Mouse (Mus musculus) bone marrow, adult 2 months (tissue): ENCODE results near the gene Gbf1. TPM values are rescaled to one million over a fixed set of nuclear protein-coding genes. Genes with fewer than 3 reads are reported as not detected.
"Not testable (repeated sequence)": the region's sequence is repeated elsewhere in the genome, so short reads cannot be mapped to it uniquely, and the experiment has no call there.

Source experiments
- H3K27ac ChIP-seq: fragments of 200-500 bp; 2 replicates; pipeline ENCODE4 v1.5.1; 2012; ENCODE audit warnings: low read depth, mild to moderate bottlenecking, control low read depth, inconsistent platforms, low read length; ENCODE audit not compliant: control insufficient read depth, poor library complexity, insufficient read depth
- H3K4me1 ChIP-seq: fragments of 200-500 bp; 2 replicates; pipeline ENCODE4 v1.6.1; 2011; ENCODE audit warnings: low read length; ENCODE audit not compliant: control insufficient read depth, insufficient read depth
- H3K4me3 ChIP-seq: fragments of 200-500 bp; replicated peaks from 2 replicates; pipeline ENCODE3; 2011; ENCODE audit warnings: mild to moderate bottlenecking, low read depth, low read length, control low read depth; ENCODE audit not compliant: control insufficient read depth
- CTCF ChIP-seq: fragments of 200-500 bp; IDR thresholded peaks from 2 replicates; pipeline ENCODE4 v1.5.1; 2011; ENCODE audit warnings: low read length, control low read depth; ENCODE audit not compliant: control insufficient read depth, insufficient read depth
- POLR2A ChIP-seq: fragments of 200-500 bp; IDR thresholded peaks from 2 replicates; pipeline ENCODE4 v1.6.1; 2011; ENCODE audit warnings: low read depth, mild to moderate bottlenecking, control low read depth, low read length, borderline replicate concordance; ENCODE audit not compliant: control insufficient read depth
- WGBS: fragments of 180-500 bp; shearing (Covaris S2); methylation state at CpG from one replicate; pipeline ENCODE4 v1.1.7; 2018; 5-methylcytosine and 5-hydroxymethylcytosine counted together
- polyA plus RNA-seq: library from polyadenylated mRNA; stranded (reverse); fragments of >200 nt; gene quantifications from 2 replicates; pipeline ENCODE4 v1.2.4, GENCODE M21; 2011; ENCODE audit warnings: low replicate concordance; ENCODE audit not compliant: missing spikeins, insufficient read depth, insufficient read length

Gbf1 gene
- polyA plus RNA-seq, 1 experiment, result 44.3 TPM

DNA sequence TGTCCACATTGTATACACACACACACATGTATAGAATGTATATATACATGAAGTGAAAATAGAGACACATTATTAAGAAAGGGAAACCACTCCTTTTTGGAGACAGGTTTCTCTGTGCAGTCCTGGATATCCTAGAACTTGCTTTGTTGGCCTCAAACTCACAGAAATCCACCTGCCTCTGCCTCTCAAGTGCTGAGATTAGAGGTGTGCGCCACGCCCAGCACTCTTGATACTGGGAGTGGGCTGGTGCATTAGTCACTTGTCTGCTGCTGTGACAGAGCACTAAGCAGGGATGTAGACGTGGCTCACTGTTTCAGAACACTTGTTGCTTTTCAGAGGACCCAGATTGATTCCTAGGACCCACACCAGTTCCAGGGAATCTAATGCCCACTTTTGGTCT is 13.6 kb downstream of the Gbf1 start:
- TF ChIP-seq CTCF, result no peak
- TF ChIP-seq POLR2A, result no peak
- H3K4me1 ChIP-seq, result no peaks in the 10 kb centered on the region
- H3K4me3 ChIP-seq, result no peak overlapping the region
- no peak overlapping the region for H3K27ac ChIP-seq
- WGBS, result 83% methylated on average over 3 of the region's 3 CpGs

DNA sequence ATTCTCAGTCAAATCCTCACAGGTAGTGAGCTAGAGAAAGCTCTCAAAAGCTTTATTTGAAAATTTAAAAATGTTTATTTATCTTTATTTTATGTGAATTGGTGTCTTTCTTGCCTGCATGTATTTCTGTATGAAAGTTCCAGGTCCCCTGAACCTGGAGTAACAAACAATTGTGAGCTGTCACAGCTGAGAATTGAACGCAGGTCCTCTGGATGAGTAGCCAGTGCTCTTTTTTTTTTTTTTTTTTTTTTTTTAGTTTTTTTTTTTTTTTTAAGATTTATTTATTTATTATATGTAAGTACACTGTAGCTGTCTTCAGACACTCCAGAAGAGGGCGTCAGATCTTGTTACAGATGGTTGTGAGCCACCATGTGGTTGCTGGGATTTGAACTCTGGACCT is 14.9 kb downstream of the Gbf1 start:
- 88% methylated on average over 1 of the region's 2 CpGs for WGBS
- H3K27ac ChIP-seq, H3K4me3 ChIP-seq, H3K4me1 ChIP-seq: not testable (repeated sequence)

DNA sequence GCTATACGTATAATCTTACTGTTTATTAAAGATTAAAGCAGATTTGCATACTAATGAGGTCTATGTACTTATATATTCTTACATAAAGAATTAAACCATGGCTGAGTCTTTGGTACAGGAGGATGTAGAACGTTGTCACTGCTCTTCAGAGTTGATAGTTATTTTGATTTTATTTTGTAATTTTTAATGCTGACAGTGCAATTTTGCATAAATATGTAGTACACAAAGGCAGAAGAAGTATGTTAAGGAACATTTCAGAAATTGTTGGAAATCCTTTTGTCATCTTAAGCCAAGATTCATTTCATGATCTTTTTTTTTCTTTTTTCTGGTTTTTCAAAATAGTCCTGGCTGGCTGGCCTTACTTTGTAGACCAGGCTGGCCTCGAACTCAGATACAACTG is 17.1 kb downstream of the Gbf1 start:
- Histone ChIP-seq H3K4me3 (no peak overlapping the region), H3K4me1 (no peaks in the 10 kb centered on the region), H3K27ac (no peak overlapping the region)
- TF ChIP-seq POLR2A, result no peak
- no peak for TF ChIP-seq CTCF
- WGBS, result 88% methylated on average over 3 of the region's 3 CpGs

DNA sequence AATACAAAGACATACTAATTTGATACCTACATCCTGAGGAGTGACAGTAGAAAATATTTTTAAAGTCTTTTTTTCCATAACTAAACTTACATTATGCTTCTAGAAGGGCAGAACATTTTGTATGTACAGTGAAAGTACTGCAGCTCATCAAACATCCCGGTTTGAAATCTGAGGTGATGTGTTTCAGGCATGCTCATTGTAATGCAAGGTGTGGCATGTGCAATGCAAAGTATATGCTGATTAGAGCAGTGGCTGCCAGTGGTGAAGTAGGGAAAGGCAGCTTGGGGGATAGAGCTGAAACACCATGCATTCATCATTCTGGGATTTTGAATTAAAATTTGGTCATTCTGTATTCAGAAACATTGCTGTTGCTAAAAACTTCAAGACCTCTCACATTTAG is 17.6 kb downstream of the Gbf1 start:
- WGBS, result 72% methylated on average over 1 of the region's 1 CpGs
- Histone ChIP-seq H3K4me3 (no peak overlapping the region), H3K4me1 (no peaks in the 10 kb centered on the region), H3K27ac (no peak overlapping the region)
- no peak for TF ChIP-seq POLR2A
- TF ChIP-seq CTCF, result no peak

DNA sequence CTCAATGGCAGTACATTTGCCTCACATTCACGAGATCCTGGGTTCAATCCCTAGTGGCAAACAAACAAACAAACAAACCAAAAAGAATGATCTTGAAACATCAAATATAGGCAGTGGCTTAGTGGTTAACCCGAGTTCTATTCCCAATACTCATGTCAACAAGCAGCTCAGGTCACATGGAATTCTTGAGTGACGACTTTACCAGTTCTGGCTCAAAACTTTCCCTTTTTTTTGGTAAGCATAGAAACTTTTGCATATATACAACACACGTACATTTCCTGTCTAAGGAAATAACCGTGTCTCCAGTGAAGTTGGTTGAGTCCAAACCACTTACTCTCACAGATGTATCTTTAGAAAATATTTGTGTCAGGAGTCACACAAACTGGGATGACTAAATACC is 20.2 kb downstream of the Gbf1 start:
- Histone ChIP-seq H3K4me1 (no peaks in the 10 kb centered on the region), H3K4me3 (no peak overlapping the region), H3K27ac (no peak overlapping the region)
- TF ChIP-seq CTCF, result no peak
- WGBS, result 58% methylated on average over 5 of the region's 5 CpGs

DNA sequence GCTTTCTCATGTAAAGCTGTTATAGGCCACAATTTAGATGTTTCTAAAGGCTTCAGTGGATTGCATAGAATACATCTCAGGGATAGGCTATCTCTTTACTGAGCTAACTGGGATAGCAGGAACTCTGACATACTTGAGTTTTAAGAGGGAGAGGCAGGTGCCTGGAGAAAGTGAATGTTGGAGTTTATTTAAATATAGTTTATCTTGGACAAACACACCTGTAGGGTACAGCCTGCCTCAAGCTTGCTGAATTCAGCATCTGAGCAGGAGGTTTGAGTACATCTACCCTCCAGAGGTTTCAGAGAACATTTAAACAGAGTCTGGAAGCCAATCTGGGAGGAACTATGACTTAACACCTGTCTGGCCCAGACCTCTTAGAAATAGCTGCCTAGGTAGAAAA is 22.9 kb downstream of the Gbf1 start:
- H3K27ac ChIP-seq, result no peak overlapping the region
- H3K4me3 ChIP-seq, result no peak overlapping the region

DNA sequence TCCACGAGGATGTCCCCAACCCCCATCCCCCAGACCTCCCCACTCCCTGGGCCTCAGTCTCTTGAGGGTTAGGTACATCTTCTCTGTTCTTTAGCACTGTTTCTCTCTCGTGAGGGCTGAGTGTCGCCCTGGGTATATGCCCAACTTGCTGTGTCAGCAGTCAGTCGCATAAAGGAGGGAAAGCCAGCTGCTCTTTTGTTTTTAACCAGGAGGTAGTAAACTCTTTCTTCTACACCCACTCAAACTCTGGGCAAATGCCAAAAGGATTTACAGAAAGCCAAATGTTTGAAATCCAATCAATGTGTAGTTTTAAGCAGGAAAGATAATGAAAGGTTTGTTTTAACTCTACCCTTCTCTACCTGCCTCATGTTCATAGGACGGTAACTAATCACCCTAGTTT is 24.7 kb downstream of the Gbf1 start:
- Histone ChIP-seq H3K27ac (no peak overlapping the region), H3K4me3 (no peak overlapping the region), H3K4me1 (no peaks in the 10 kb centered on the region)
- WGBS, result 74% methylated on average over 5 of the region's 5 CpGs
- TF ChIP-seq POLR2A, result no peak

More for the DNA sequence above, 22.9 kb downstream of the Gbf1 start:
- H3K4me1 ChIP-seq, result no peaks in the 10 kb centered on the region
- TF ChIP-seq POLR2A, result no peak
- TF ChIP-seq CTCF, result no peak

DNA sequence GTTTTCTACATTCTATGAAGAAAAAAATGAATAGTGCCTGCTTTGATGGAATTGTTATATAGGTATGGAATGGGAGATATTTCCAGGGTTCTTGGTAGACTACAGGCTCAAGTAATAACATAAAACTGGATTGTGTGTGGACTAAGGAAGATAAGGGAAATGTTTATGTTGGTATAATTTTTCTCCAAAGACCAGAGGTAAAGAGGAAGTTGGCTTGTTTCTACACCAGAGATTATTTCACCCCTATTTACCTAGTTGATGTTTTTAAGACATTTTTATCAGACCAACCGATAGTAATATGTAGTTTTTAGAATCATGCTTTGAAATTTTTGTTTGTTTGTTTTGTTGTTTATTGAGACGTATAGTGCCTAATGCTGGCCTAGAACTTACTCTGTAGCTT is 28.0 kb downstream of the Gbf1 start:
- TF ChIP-seq CTCF (no peak), POLR2A (no peak)
- Histone ChIP-seq H3K4me1 (no peaks in the 10 kb centered on the region), H3K27ac (no peak overlapping the region), H3K4me3 (no peak overlapping the region)
- 62% methylated on average over 2 of the region's 2 CpGs for WGBS

DNA sequence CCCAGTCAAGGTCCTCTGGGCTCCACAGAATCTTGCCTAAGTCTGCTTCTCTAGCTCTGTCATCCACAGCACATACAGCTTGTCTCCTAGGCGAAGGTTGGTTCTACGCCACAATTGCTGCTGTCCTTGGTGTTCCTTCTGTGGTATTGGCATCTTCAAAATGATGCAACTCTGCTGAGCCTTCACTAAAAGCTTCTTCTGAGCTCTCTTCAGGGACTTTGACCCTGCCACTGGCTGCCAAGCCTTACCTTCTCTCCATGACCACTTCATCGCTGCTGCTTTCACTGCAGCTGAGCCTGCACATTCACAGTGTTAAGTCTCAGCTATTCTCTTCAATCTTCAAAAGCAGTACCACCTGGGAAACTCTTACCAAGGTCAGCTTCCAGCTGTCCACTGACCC is 29.9 kb downstream of the Gbf1 start:
- no peaks in the 10 kb centered on the region for H3K4me1 ChIP-seq
- no peak overlapping the region for H3K27ac ChIP-seq
- no peak for TF ChIP-seq POLR2A
- no peak for TF ChIP-seq CTCF
- no peak overlapping the region for H3K4me3 ChIP-seq
- WGBS, result 86% methylated on average over 3 of the region's 3 CpGs
